Mouse (Mus musculus) brain, embryonic 14.5 days (tissue): ENCODE results near the gene Celf2. TPM values are rescaled to one million over a fixed set of nuclear protein-coding genes. Genes with fewer than 3 reads are reported as not detected.
A peak's percentile ranks its signal among the peaks of the same experiment; 100 is the strongest.

Source experiments
- DNase-seq: peaks from one replicate; pipeline ENCODE4 v3.0.0-alpha.2; 2011; ENCODE audit warnings: low read depth
- CTCF ChIP-seq: fragments of 200-500 bp; IDR thresholded peaks from 2 replicates; pipeline ENCODE4 v1.5.1; 2012; ENCODE audit warnings: inconsistent platforms, mild to moderate bottlenecking, moderate library complexity, borderline replicate concordance; ENCODE audit not compliant: insufficient read depth, insufficient read length; ENCODE audit errors: extremely low read depth
- POLR2A ChIP-seq: fragments of 200-500 bp; IDR thresholded peaks from 2 replicates; pipeline ENCODE4 v1.6.1; 2012; ENCODE audit warnings: mild to moderate bottlenecking, inconsistent platforms, borderline replicate concordance; ENCODE audit not compliant: poor library complexity, insufficient read depth, insufficient read length, severe bottlenecking; ENCODE audit errors: extremely low read depth
- polyA plus RNA-seq: library from polyadenylated mRNA; depleted of rRNA; stranded (reverse); fragments of >200 nt; gene quantifications from 2 replicates; pipeline ENCODE4 v1.2.3, GENCODE M21; 2012

Celf2 gene
- polyA plus RNA-seq, 1 experiment: 161 TPM

- no peak for DNase-seq
- no peak for TF ChIP-seq POLR2A
- no peak for TF ChIP-seq CTCF
Measured at GRCm38 (mm10) chr2:7017384-7018113, 491.8 kb downstream of the Celf2 start.

- no peak for DNase-seq
- TF ChIP-seq CTCF (no peak), POLR2A (no peak)
Measured at GRCm38 (mm10) chr2:7013126-7013525, 496.2 kb downstream of the Celf2 start.

DNA sequence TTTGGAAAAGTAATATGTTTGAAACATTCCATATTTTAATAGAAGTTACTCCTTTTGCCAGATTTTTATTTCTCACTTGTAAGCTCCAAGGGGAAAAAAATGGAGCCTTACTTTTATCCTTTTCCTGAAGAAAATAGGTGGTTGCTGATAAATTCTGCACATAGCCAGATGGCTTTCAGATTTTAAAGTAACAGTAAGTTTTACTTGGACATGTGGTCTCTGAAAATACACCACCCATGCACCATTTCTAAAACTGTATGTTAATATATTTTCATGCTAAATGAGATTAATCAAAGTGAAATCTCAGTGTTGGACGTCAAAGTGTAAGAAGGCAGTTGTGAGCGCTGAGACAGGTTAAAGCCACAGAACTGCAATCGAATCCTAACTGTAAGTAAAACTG lies 502.5 kb downstream of the Celf2 start:
- TF ChIP-seq POLR2A: no peak
- no peak for TF ChIP-seq CTCF

GRCm38 (mm10) chr2:7001967-7002366 lies 507.4 kb downstream of the Celf2 start:
- peak; percentile 79 for DNase-seq
- no peak for TF ChIP-seq POLR2A
- no peak for TF ChIP-seq CTCF

More for the DNA sequence above, 502.5 kb downstream of the Celf2 start:
- peak; percentile 35 for DNase-seq

DNA sequence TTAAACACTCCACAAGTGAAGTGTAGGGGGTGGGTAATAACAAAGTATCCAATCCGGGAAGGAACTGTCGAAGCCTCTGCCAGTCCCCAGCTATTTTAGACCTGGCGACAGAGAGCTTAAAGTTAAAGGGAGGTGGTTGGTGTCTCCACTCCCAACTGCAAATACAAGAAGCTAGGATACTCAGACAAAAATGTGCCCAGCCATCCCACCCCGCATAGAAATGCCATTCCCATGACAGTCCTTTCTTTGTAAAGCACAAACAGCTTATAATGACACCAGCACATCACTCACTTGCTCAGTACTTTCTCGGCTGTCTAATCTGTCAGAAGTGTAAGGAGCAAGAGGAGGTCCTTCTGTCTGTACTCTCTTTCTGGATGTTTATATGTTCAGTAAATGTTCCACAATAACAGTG lies 518.3 kb downstream of the Celf2 start:
- no peak for DNase-seq
- TF ChIP-seq CTCF (no peak), POLR2A (no peak)

DNA sequence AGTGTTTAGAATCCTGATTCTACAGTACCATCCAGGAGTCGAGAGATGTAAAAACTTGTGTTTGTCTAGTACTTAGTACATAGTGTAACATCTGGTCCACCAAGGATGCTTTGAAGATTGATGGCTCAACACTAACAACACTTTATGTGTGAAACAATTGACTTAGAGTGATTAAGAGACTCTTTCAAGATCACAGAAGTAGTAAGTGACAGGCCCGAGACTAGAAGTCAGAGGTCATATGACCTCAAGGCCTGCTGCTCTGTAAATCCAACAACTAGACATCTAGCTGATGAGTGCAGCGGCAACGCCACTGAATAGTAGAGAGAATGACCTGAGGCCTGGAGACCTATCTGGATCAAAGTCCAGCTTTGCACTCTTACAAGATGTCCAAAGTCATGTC lies 523.7 kb downstream of the Celf2 start:
- DNase-seq: no peak

GRCm38 (mm10) chr2:6983902-6984301 lies 525.5 kb downstream of the Celf2 start:
- peak; percentile 53 for DNase-seq
- TF ChIP-seq POLR2A: no peak

More for the DNA sequence above, 523.7 kb downstream of the Celf2 start:
- TF ChIP-seq POLR2A: no peak
- no peak for TF ChIP-seq CTCF

DNA sequence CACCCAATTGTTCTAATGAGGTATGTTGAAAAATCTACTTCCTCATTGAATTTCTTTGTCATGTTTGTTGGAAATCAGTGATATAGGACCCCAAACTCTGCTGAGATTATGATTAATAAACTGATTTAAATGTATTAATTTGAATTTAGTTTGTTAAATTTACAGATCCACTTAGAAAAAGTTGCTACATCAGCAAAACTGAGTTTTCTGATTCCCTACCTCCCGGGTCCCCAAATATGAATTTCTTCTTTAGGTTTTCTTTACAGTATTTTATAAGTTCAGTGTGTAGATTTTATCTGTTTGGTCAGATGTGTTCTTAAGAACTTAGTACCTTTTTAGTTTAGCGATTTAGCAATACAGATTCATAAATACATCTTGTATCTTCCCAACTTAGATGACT lies 533.1 kb downstream of the Celf2 start:
- TF ChIP-seq POLR2A (no peak), CTCF (no peak)
- no peak for DNase-seq

- TF ChIP-seq POLR2A (no peak), CTCF (no peak)
- peak; percentile 63 for DNase-seq
Measured at GRCm38 (mm10) chr2:6969228-6969627, 540.1 kb downstream of the Celf2 start.

GRCm38 (mm10) chr2:6965243-6965642 lies 544.1 kb downstream of the Celf2 start:
- TF ChIP-seq CTCF (no peak), POLR2A (no peak)
- no peak for DNase-seq

DNA sequence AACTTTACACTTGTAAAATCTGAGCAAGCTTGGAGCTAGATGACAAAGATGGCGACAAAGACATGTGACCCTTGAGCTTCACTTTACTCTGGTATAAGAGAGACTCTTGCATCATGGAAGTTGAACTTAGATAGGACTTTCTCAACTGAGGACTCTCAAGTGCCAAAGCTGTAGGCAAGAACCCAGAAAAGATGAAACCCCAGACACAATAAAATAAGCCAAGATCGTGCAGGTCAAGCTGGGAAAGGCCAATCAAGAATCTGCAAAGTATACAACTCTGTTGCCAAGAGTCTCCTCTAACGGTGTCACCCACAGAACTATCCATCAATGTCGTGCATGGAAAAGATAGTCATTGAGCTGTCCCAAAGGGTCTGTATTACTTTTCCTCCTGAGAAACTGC lies 558.7 kb downstream of the Celf2 start:
- DNase-seq: no peak
- TF ChIP-seq POLR2A: no peak
- TF ChIP-seq CTCF: no peak

GRCm38 (mm10) chr2:6945638-6946415 lies 563.5 kb downstream of the Celf2 start:
- peak; percentile 57 for DNase-seq

DNA sequence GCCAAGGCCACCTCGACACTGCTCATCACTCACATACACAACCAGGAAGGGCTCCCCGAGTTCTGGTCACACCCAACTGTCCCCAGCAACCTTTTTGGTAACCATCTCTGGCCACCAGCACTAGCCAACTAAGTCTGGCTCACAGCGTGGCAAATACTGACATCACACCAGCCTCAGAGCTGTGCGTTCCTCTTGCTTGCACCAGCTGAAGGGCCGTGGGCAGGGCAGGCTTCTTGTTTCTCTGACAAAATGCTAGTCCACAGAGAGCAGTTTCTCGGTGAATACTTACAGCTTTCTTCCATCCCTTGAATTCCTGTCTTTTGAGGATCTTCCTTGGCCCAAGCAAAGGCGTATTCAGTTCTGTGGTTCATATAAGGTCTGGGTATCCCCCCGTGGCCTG lies 565.7 kb downstream of the Celf2 start:
- TF ChIP-seq POLR2A (no peak), CTCF (no peak)
- no peak for DNase-seq

More at GRCm38 (mm10) chr2:6945638-6946415, 563.5 kb downstream of the Celf2 start:
- no peak for TF ChIP-seq POLR2A
- TF ChIP-seq CTCF: no peak
